Mouse (Mus musculus) lung, postnatal 0 days (tissue): ENCODE measurements around the gene Rgs6.

Experiments
- CTCF ChIP-seq: IDR thresholded peaks from 2 replicates; pipeline ENCODE4 v1.5.1; 2016; ENCODE audit warnings: antibody characterized with exemption, mild to moderate bottlenecking
- EP300 ChIP-seq: IDR thresholded peaks from 2 replicates; pipeline ENCODE4 v1.6.1; 2016; ENCODE audit warnings: antibody characterized with exemption, mild to moderate bottlenecking, control low read depth

- TF ChIP-seq CTCF (no peak), EP300 (no peak)
Measured at GRCm38 (mm10) chr12:82815982-82816381, 227.9 kb downstream of the Rgs6 start.
